Mouse (Mus musculus) myocyte (in vitro differentiated cells): ENCODE measurements around the gene Celf3.

Source experiments
- CEBPB ChIP-seq: IDR thresholded peaks from 2 replicates; pipeline ENCODE4 v1.6.1; 2011; ENCODE audit warnings: mild to moderate bottlenecking, moderate library complexity; ENCODE audit not compliant: poor library complexity, insufficient read depth, severe bottlenecking
- E2F4 ChIP-seq: IDR thresholded peaks from one replicate; pipeline ENCODE4 v1.6.1; 2011; ENCODE audit warnings: mild to moderate bottlenecking, control low read depth, moderate library complexity; ENCODE audit not compliant: insufficient read depth
- MAX ChIP-seq: IDR thresholded peaks from one replicate; pipeline ENCODE4 v1.6.1; 2011; ENCODE audit warnings: low read depth, mild to moderate bottlenecking, control low read depth
- MYOD1 ChIP-seq, 3 experiments: IDR thresholded peaks; one replicate each; pipeline ENCODE4 v1.6.1; 2011; ENCODE audit warnings: control low read depth in 2 of 3, low read depth in 2 of 3, mild to moderate bottlenecking in 2 of 3, moderate library complexity in 1 of 3; ENCODE audit not compliant: insufficient read length in 2 of 3, control insufficient read depth in 1 of 3
- MYOG ChIP-seq, 3 experiments: IDR thresholded peaks; one replicate each; pipeline ENCODE4 v1.6.1; 2011; ENCODE audit warnings: control low read depth in 2 of 3, low read depth in 2 of 3, mild to moderate bottlenecking in 2 of 3; ENCODE audit not compliant: insufficient read length in 2 of 3, control insufficient read depth in 1 of 3, insufficient read depth in 1 of 3
- POLR2A ChIP-seq: IDR thresholded peaks from one replicate; pipeline ENCODE4 v1.6.1; 2011; ENCODE audit warnings: low read depth, mild to moderate bottlenecking, control low read depth, moderate library complexity; ENCODE audit not compliant: insufficient read length
- POLR2AphosphoS2 ChIP-seq: IDR thresholded peaks from one replicate; pipeline ENCODE4 v1.6.1; 2011; ENCODE audit warnings: low read depth, control low read depth; ENCODE audit not compliant: insufficient read length
- SRF ChIP-seq: IDR thresholded peaks from one replicate; pipeline ENCODE4 v1.6.1; 2011; ENCODE audit warnings: low read depth; ENCODE audit not compliant: control insufficient read depth, insufficient read length
- TCF12 ChIP-seq: IDR thresholded peaks from one replicate; pipeline ENCODE4 v1.6.1; 2011; ENCODE audit warnings: mild to moderate bottlenecking, control low read depth; ENCODE audit not compliant: poor library complexity, insufficient read depth, severe bottlenecking
- TCF3 ChIP-seq: IDR thresholded peaks from one replicate; pipeline ENCODE4 v1.6.1; 2011; ENCODE audit warnings: low read depth, control low read depth; ENCODE audit not compliant: insufficient read length
- USF1 ChIP-seq: IDR thresholded peaks from one replicate; pipeline ENCODE4 v1.6.1; 2011; ENCODE audit warnings: low read depth, mild to moderate bottlenecking, control low read depth, moderate library complexity

DNA sequence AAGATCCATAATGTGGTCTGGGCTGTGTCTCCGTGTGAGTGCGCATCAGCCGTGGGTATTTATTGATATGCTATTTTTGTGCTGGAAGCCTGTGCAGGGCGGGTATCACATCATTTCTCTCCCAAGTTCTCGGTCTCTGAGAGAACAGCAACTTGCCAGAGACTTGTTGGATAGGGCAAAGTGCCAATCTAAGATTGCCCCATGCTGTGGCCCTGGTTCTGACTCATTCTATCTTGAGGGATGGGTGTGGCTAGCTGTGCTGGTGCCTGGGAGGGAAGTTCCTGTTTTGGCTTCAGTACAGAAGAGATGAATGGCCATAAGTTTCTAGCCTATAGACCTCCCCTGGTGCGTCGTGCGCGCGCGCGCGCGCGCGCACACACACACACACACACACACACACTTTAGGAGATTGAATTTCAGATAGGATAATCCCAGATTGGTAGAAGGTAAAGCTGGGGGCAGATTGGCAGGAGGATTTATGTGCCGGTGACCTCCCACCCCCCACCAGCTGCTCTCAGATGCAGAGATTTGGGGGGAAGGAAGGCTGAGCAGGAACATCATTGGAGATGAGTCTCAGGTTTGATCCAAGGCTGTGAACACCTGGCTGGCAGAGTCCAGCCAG lies 4.8 kb downstream of the Celf3 start:
- TF ChIP-seq POLR2A, result no peak
- no peak for TF ChIP-seq MAX
- no peak for TF ChIP-seq TCF12
- peak; percentile 30; the same call in 1 of the 2 replicates for TF ChIP-seq CEBPB
- TF ChIP-seq USF1, result no peak
- no peak for TF ChIP-seq E2F4
- TF ChIP-seq MYOD1 (IDR thresholded peaks at IDR 0.05; ENCODE audit: control insufficient read depth in 1 of 3, insufficient read length in 2 of 3, low read depth in 2 of 3), result no peak
- TF ChIP-seq MYOG (IDR thresholded peaks at IDR 0.05; ENCODE audit: control insufficient read depth in 1 of 3, insufficient read depth in 1 of 3, insufficient read length in 2 of 3, low read depth in 2 of 3), result no peak
- no peak for TF ChIP-seq POLR2AphosphoS2
- no peak for TF ChIP-seq TCF3
- no peak for TF ChIP-seq SRF
